Comparison of ENCODE assay signal across 18 mouse cellular contexts in the genomic region with DNA sequence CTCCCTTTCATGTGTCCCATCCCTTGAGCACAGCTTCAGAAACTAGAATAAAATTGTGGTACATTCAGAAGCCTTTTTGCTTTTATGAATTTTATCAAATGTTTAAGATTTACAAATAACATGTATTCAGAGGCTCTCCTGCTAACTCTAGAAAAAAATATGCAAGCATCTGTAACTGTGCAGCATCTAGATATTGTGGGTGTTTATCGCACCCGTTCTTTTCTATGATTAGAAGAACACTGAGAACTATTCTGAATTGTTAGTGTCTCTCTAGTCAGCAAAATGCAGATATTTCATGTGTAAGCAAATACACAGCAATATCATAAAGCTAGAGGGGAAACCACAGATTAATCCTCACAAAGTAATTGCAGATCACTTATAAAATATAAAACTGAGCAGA.
DNase-seq lines count a peak whose midpoint lies in the region; TF ChIP-seq lines count a peak whose summit lies in the region.
"Had no signal": no experiment of that assay in that cellular context is flagged by ENCODE, and none has a peak within 500 bp of the region (broad histone marks: within the 10 kb centered on the region; RNA-seq: fewer than 3 reads in every experiment).

No protein-coding gene starts in this region.

- no peak overlapping the region for H3K4me3 ChIP-seq in layer of hippocampus, adult 2 months
- H3K4me3 ChIP-seq: embryonic facial prominence, embryonic 10.5 days; embryonic facial prominence, embryonic 12.5 days; forebrain, embryonic 13.5 days; forebrain, embryonic 15.5 days had no signal

- peak overlapping the region; percentile 73 for H3K27ac ChIP-seq in layer of hippocampus, adult 2 months
- H3K27ac ChIP-seq: embryonic facial prominence, embryonic 10.5 days; embryonic facial prominence, embryonic 12.5 days; forebrain, embryonic 13.5 days; forebrain, embryonic 15.5 days had no signal

- no peak for TF ChIP-seq CTCF in layer of hippocampus, adult 2 months (conservative IDR thresholded peaks at IDR 0.05)

- peak in 1 of 2 experiments; percentile 1 for DNase-seq in layer of hippocampus, adult 2 months (ENCODE audit: low spot score in 2 of 2)
- DNase-seq in layer of hippocampus, postnatal 10 days (ENCODE audit: low spot score in 2 of 2): no peak
- DNase-seq in brain, adult 2 months (ENCODE audit: low read depth, low spot score): peak; percentile 37
- DNase-seq in telencephalon, adult 2 months (ENCODE audit: low read depth, low spot score): peak; percentile 29
- no peak for DNase-seq in heart, postnatal 4 days
- DNase-seq: adrenal gland, adult 2 months; adrenal gland, postnatal 10 days; adrenal gland, postnatal 25 days; cerebellum, adult 11-12 months; cerebellum, adult 2 months; cerebellum, adult 9-10 months; cerebellum, postnatal 10 days; cerebellum, postnatal 25 days; forebrain, postnatal 0 days had no signal

Comparison
In these comparisons a context has a peak if more than half of its experiments do, and no peak if none do; other contexts are left out.
1. DNase-seq: peak in brain, adult 2 months (single experiment) and telencephalon, adult 2 months (single experiment); none in layer of hippocampus, postnatal 10 days (0 of 2) and heart, postnatal 4 days (single experiment).